Mouse (Mus musculus): ENCODE data around the gene Ppfia1.

- TF ChIP-seq NRF1 (IDR thresholded peaks at IDR 0.05; ENCODE audit: low read depth, low read length) (no peak), POLR2A (IDR thresholded peaks at IDR 0.05; ENCODE audit: low read depth, low read length) (no peak), BHLHE40 (IDR thresholded peaks at IDR 0.05; ENCODE audit: low read depth, low read length) (no peak), POLR2AphosphoS2 (IDR thresholded peaks at IDR 0.05; ENCODE audit: low read depth, low read length) (no peak), IRF4 (IDR thresholded peaks at IDR 0.05; ENCODE audit: low read depth, low read length) (no peak), CTCF (conservative IDR thresholded peaks at IDR 0.05 in 1 of 2, IDR thresholded peaks at IDR 0.05 in 1 of 2; ENCODE audit: low read depth in 2 of 2, low read length in 2 of 2) (no peak)
These were observed 49.6 kb downstream of the Ppfia1 start for GRCm38 (mm10) chr7:144503959-144504358.
